Mouse (Mus musculus) liver, adult 2 months (tissue): ENCODE results near the gene Zc3hav1. TPM values are rescaled to one million over a fixed set of nuclear protein-coding genes. Genes with fewer than 3 reads are reported as not detected.
A peak's percentile ranks its signal among the peaks of the same experiment; 100 is the strongest.

Experiments used
- DNase-seq: peaks from one replicate; pipeline ENCODE4 v3.0.0-alpha.2; 2011; ENCODE audit warnings: low read depth, low spot score; ENCODE audit errors: extremely low read depth
- H3K27ac ChIP-seq: fragments of 200-500 bp; replicated peaks from 2 replicates; pipeline ENCODE4 v1.5.1; 2012; ENCODE audit warnings: low read depth, mild to moderate bottlenecking, control low read depth, inconsistent platforms, low read length; ENCODE audit not compliant: insufficient read depth
- H3K27me3 ChIP-seq: fragments of 200-500 bp; 2 replicates; pipeline ENCODE4 v1.6.1; 2012; ENCODE audit warnings: mild to moderate bottlenecking, moderate library complexity, low read length, inconsistent platforms; ENCODE audit not compliant: control insufficient read depth, insufficient read depth
- H3K36me3 ChIP-seq: fragments of 200-500 bp; 2 replicates; pipeline ENCODE4 v1.6.1; 2012; ENCODE audit warnings: low read length, inconsistent platforms; ENCODE audit not compliant: control insufficient read depth, insufficient read depth
- H3K4me1 ChIP-seq: fragments of 200-500 bp; 2 replicates; pipeline ENCODE4 v1.6.1; 2011; ENCODE audit warnings: low read length; ENCODE audit not compliant: control insufficient read depth, insufficient read depth
- H3K4me3 ChIP-seq: fragments of 200-500 bp; 2 replicates; pipeline ENCODE4 v1.5.1; 2011; ENCODE audit warnings: low read depth, mild to moderate bottlenecking, control low read depth, low read length, moderate library complexity; ENCODE audit not compliant: insufficient read depth
- H3K79me2 ChIP-seq: fragments of 200-500 bp; 2 replicates; pipeline ENCODE4 v1.6.1; 2012; ENCODE audit warnings: inconsistent platforms, mild to moderate bottlenecking, low read length, moderate library complexity; ENCODE audit not compliant: control insufficient read depth, insufficient read depth
- H3K9ac ChIP-seq: fragments of 200-500 bp; 2 replicates; pipeline ENCODE4 v1.6.1; 2012; ENCODE audit warnings: low read depth, mild to moderate bottlenecking, control low read depth, inconsistent platforms, low read length
- CTCF ChIP-seq: fragments of 200-500 bp; IDR thresholded peaks from 2 replicates; pipeline ENCODE4 v1.5.1; 2011; ENCODE audit warnings: low read depth, low read length, control low read depth
- POLR2A ChIP-seq: fragments of 200-500 bp; IDR thresholded peaks from 2 replicates; pipeline ENCODE4 v1.6.1; 2011; ENCODE audit warnings: low read length, control low read depth; ENCODE audit not compliant: insufficient read depth; ENCODE audit errors: extremely low read depth
- WGBS: fragments of 180-500 bp; shearing (Covaris S2); methylation state at CpG from one replicate; pipeline ENCODE4 v1.1.7; 2018; 5-methylcytosine and 5-hydroxymethylcytosine counted together
- polyA plus RNA-seq: library from polyadenylated mRNA; depleted of rRNA; stranded (reverse); fragments of >200 nt; gene quantifications from 2 replicates; pipeline ENCODE4 v1.2.3, GENCODE M21; 2012
- total RNA-seq: library from RNA; depleted of rRNA; stranded (reverse); fragments of >200 nt; gene quantifications from 2 replicates; pipeline ENCODE4 v1.2.3, GENCODE M21; 2014

Zc3hav1 gene
- total and polyA plus RNA-seq, 2 experiments = 17.0 to 27.9 TPM

DNA sequence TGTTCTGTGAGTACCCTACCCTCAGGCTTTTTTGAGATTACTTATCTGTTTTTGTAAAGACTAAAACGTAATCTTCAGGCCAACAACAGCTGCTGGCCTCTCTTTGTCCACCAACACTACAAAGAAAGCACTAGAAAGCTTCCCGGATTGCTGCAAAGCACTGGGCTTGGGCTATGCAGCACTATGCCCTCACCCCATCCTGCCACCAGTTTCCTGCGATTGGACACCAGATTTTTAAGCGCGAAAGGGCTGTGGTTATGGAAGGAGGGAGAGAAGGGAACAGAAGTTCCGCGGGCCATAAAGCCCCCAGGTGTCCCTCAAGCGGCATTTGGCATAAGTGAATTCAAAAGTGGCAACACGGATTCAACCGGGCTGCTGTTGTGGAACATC is 56.2 kb downstream of the Zc3hav1 start:
- Histone ChIP-seq H3K27ac (no peak overlapping the region), H3K4me3 (peak overlapping the region; percentile 84; the same call in 1 of the 2 replicates), H3K4me1 (no peaks in the 10 kb centered on the region), H3K27me3 (no peaks in the 10 kb centered on the region), H3K9ac (no peak overlapping the region; the same call in 1 of the 2 replicates), H3K79me2 (no peaks in the 10 kb centered on the region), H3K36me3 (no peaks in the 10 kb centered on the region)
- DNase-seq = no peak
- no peak for TF ChIP-seq CTCF
- TF ChIP-seq POLR2A = no peak
- WGBS = 11% methylated on average over 10 of the region's 10 CpGs

- no peak overlapping the region for H3K27ac ChIP-seq
- no peaks in the 10 kb centered on the region for H3K36me3 ChIP-seq
- no peaks in the 10 kb centered on the region for H3K79me2 ChIP-seq
- no peak overlapping the region for H3K9ac ChIP-seq
- no peaks in the 10 kb centered on the region for H3K4me1 ChIP-seq
- 71% methylated on average over 12 of the region's 12 CpGs for WGBS
- H3K4me3 ChIP-seq = no peak overlapping the region
- TF ChIP-seq POLR2A = no peak
- no peak for TF ChIP-seq CTCF
- no peak for DNase-seq
- no peaks in the 10 kb centered on the region for H3K27me3 ChIP-seq
Observed at GRCm38 (mm10) chr6:38297580-38298245, 56.7 kb downstream of the Zc3hav1 start.

GRCm38 (mm10) chr6:38293708-38294107 is 60.7 kb downstream of the Zc3hav1 start:
- Histone ChIP-seq H3K79me2 (no peaks in the 10 kb centered on the region), H3K9ac (no peak overlapping the region), H3K4me1 (no peaks in the 10 kb centered on the region), H3K27me3 (no peaks in the 10 kb centered on the region), H3K4me3 (no peak overlapping the region), H3K36me3 (no peaks in the 10 kb centered on the region), H3K27ac (no peak overlapping the region)
- TF ChIP-seq POLR2A = no peak
- TF ChIP-seq CTCF = no peak
- WGBS = 91% methylated on average over 3 of the region's 3 CpGs
- no peak for DNase-seq

DNA sequence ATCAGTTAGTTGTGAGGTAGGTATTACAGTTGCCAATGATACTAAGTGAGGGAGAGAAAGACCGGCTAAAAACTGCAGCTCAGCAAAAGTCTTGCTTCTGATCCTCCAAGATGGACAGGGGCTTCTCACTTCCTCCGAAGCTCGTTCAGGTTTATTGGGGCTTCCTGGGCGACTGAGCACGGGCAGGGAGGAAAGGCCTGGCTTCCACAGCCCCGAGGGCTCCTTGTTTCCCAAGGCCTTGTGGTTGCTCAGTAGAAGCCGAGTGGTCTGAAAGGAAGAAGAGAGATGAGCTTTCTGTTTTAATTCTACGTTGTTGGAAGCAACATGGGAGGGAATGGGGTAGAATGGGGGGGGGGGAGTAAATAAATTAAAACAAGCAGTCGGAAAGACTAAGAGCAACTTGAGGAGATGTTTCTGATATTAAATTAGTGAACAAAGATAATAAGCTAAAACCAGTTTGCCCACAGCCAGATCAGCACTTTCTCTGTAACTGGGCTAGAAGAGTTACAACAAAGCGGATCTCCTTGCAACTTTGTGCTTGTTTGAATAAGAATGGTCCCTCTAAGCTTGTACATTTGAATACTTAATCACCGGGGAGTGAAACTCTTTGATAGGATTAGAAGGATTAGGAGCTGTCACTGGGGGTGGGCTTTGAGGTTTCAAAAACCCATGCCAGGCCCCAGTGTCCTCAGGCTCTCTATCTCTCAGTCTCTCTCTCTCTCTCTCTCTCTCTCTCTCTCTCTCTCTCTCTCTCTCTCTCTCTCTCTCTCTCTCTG is 61.3 kb downstream of the Zc3hav1 start:
- 82% methylated on average over 11 of the region's 11 CpGs for WGBS
- Histone ChIP-seq H3K27ac (no peak overlapping the region), H3K4me1 (no peaks in the 10 kb centered on the region), H3K36me3 (no peaks in the 10 kb centered on the region), H3K4me3 (no peak overlapping the region), H3K79me2 (no peaks in the 10 kb centered on the region), H3K9ac (no peak overlapping the region), H3K27me3 (no peaks in the 10 kb centered on the region)
- no peak for DNase-seq
- TF ChIP-seq POLR2A (no peak), CTCF (no peak)

GRCm38 (mm10) chr6:38284422-38284821 is 70.0 kb downstream of the Zc3hav1 start:
- no peaks in the 10 kb centered on the region for H3K36me3 ChIP-seq
- 98% methylated on average over 19 of the region's 19 CpGs for WGBS
- H3K4me1 ChIP-seq = no peaks in the 10 kb centered on the region
- no peak overlapping the region for H3K9ac ChIP-seq
- TF ChIP-seq CTCF (no peak), POLR2A (no peak)
- no peak overlapping the region for H3K4me3 ChIP-seq
- no peak for DNase-seq
- no peaks in the 10 kb centered on the region for H3K27me3 ChIP-seq
- H3K27ac ChIP-seq = no peak overlapping the region
- no peaks in the 10 kb centered on the region for H3K79me2 ChIP-seq

GRCm38 (mm10) chr6:38264466-38264865 is 89.9 kb downstream of the Zc3hav1 start:
- H3K27me3 ChIP-seq = no peaks in the 10 kb centered on the region
- peaks cover 3% of the 10 kb centered on the region for H3K4me1 ChIP-seq
- no peak for TF ChIP-seq CTCF
- no peak for TF ChIP-seq POLR2A
- 77% methylated on average over 7 of the region's 7 CpGs for WGBS
- no peaks in the 10 kb centered on the region for H3K79me2 ChIP-seq
- H3K9ac ChIP-seq = no peak overlapping the region
- no peak overlapping the region for H3K4me3 ChIP-seq
- H3K27ac ChIP-seq = no peak overlapping the region
- H3K36me3 ChIP-seq = no peaks in the 10 kb centered on the region
- DNase-seq = no peak
